Mouse (Mus musculus) erythroblast, embryonic 14.5 days (primary cell): ENCODE results near the gene Tns3. TPM values are rescaled to one million over a fixed set of nuclear protein-coding genes. Genes with fewer than 3 reads are reported as not detected.

Experiments used
- H3K27me3 ChIP-seq: 2 replicates; pipeline ENCODE4 v1.6.1; 2012; ENCODE audit warnings: inconsistent platforms; ENCODE audit not compliant: control insufficient read depth
- H3K36me3 ChIP-seq: 2 replicates; pipeline ENCODE4 v1.6.1; 2012; ENCODE audit warnings: mild to moderate bottlenecking, inconsistent platforms; ENCODE audit not compliant: control insufficient read depth
- H3K4me1 ChIP-seq: 2 replicates; pipeline ENCODE4 v1.6.1; 2012; ENCODE audit warnings: inconsistent platforms; ENCODE audit not compliant: control insufficient read depth
- H3K4me3 ChIP-seq: replicated peaks from 2 replicates; pipeline ENCODE3; 2012; ENCODE audit warnings: moderate library complexity, mild to moderate bottlenecking, inconsistent platforms
- H3K9me3 ChIP-seq: 2 replicates; pipeline ENCODE4 v1.6.1; 2012; ENCODE audit warnings: low read length, inconsistent platforms, mixed read lengths; ENCODE audit not compliant: control insufficient read depth
- GATA1 ChIP-seq: IDR thresholded peaks from 2 replicates; pipeline ENCODE4 v1.6.1; 2012; ENCODE audit warnings: low read length, inconsistent platforms, mixed read lengths
- TAL1 ChIP-seq: IDR thresholded peaks from 3 replicates; pipeline ENCODE4 v1.6.1; 2012; ENCODE audit warnings: low read length, inconsistent platforms, mixed read lengths
- polyA plus RNA-seq: library from polyadenylated mRNA; stranded (reverse); fragments of >175 nt; gene quantifications from 2 replicates; pipeline ENCODE4 v1.2.3, GENCODE M21; 2012

Gene Tns3
- polyA plus RNA-seq, 1 experiment = 0.01 TPM

DNA sequence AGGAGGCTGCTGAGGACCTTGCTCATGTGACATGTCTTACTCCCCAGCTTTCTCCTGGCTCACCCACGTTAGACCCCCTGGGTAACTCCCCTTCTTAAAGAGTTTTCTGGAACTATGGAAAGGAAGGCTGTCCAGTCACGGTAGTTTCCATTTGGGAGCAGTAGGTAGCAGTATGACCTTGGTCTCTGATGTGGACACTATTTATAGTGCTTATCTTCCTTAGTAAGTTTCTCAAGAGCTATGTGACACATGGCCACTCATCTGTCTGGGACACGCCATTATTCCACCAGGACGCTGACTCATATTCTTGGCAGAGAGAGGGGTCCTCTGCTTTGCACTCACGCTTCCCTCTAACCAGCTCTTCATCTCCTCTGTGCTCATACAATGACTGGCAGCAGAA lies 84.5 kb downstream of the Tns3 start:
- Histone ChIP-seq H3K9me3 (no peaks in the 10 kb centered on the region), H3K4me3 (no peak overlapping the region), H3K36me3 (no peaks in the 10 kb centered on the region), H3K27me3 (no peaks in the 10 kb centered on the region), H3K4me1 (no peaks in the 10 kb centered on the region)
- TF ChIP-seq GATA1 (no peak), TAL1 (no peak)

DNA sequence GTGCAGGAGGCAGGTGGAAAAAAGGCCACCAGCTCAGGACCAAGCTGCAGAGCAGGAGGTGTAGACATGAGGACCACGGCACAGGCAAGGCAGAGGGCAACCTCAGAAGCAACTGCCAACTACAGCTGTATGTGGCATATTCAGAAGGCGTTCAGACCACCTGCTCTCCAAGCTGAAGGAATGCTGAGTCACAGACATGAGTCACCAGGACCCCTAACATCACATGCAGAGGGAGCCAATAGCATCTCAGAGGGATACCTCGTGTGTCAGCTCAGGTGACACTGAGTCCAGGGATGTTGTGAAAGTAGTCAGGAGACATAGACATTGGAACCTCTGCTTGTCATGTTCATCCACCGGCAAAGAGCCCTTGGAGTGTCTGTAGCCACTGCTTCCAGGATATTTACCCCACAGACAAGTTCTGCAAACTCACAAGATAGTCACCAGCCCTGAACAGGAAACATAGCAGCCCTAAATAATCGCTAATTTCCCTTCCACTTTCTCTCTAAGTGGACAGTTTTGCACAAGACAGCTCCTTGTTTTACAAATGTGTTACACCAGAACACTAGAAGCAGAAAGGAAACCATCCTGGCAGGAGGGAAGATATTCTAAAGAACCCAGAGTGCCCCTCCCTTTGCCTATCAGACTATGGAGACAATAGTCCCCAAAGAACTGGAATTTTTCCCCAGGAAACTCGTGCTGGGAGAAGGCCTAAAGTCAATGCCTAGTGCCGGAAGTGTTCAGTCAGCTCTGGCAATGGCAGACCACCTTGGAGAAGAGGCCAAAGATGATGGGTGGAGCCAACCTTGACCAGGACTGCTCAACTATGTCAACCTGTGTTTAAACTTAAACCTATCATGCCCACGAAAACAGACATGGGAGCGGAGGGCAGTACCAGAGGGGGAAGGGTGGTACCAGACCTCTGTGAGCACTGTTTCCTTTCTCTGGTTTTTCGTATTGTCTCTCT lies 88.8 kb downstream of the Tns3 start:
- Histone ChIP-seq H3K4me3 (no peak overlapping the region), H3K4me1 (no peaks in the 10 kb centered on the region), H3K9me3 (no peaks in the 10 kb centered on the region), H3K36me3 (no peaks in the 10 kb centered on the region), H3K27me3 (no peaks in the 10 kb centered on the region)
- no peak for TF ChIP-seq TAL1
- TF ChIP-seq GATA1 = no peak

DNA sequence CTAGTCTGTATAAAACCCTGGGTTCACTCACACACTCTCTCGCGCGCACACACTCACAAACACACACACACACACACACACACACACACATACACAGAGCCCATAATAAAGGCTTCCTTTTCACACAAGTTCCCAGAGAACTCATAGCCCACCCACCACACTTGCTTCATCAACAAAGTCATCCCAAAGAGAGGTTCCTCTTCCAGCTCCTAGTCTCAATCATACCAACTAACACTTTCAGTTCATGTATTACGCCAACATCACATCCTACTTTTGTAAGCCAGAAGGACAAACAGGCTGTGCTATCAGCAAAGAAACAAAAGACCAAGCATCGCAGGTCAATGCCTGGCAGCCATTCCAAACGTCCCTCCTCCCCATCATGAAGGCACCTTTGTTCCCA lies 89.8 kb downstream of the Tns3 start:
- Histone ChIP-seq H3K9me3 (no peaks in the 10 kb centered on the region), H3K36me3 (no peaks in the 10 kb centered on the region), H3K27me3 (no peaks in the 10 kb centered on the region), H3K4me1 (no peaks in the 10 kb centered on the region), H3K4me3 (no peak overlapping the region)
- TF ChIP-seq GATA1 (no peak), TAL1 (no peak)

DNA sequence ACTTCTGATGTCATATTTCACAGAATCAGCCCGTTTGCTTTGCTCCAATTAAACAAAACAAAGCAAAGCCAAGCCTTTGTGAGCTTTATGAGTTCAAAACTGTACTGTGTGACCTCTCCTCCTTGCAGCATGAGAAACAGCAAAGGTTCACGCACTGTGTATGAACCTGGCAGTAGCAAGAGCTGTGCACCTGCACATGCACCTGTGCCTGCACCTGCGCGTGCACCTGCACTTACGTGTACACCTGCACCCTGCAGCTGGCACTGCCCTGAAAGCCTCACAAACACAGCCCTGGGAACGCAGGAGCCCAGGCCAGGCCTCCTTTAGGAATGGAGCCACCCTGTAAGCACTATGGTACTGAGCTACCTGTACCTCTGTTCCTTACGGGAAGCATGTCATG lies 91.6 kb downstream of the Tns3 start:
- no peaks in the 10 kb centered on the region for H3K27me3 ChIP-seq

DNA sequence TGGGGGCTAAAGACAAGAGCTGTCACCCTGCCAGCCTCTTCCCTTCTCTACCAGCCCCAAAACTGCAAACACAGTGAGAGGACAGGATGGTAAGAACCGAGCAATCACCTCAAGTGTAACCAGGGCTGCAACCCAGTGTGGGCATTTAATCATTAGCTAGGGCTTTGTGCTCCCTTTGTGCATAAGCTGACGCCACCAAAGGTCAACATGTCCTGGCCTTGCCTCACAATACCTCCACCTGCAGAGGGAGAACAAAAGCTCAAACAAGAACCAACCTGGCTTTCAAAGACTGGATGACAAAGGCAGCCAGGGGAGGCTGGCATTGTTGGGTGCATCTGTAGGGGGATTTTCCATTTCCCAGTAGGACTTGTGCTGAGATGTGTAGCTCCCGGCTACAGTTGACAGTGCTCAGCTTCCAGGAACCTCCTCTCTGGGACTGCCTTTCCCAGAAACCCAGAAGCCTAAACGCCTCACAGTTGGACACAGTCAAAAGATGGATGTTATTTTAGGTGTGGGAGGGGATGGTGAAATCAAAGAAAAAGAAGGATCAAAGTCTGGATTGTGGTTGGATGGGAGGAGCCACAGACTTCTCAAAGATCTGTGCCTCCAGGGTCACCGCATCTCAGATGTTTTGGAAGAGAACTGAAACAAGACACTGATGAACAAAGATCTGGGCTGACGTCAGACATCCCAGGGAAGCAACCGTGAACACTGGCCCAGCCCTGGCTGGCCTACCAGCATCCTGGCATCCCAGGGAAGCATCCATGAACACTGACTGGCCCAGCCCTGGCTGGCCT lies 94.9 kb downstream of the Tns3 start:
- Histone ChIP-seq H3K4me3 (no peak overlapping the region), H3K36me3 (no peaks in the 10 kb centered on the region), H3K27me3 (no peaks in the 10 kb centered on the region), H3K4me1 (no peaks in the 10 kb centered on the region), H3K9me3 (no peaks in the 10 kb centered on the region)
- TF ChIP-seq GATA1 (no peak), TAL1 (no peak)

More for the DNA sequence above, 91.6 kb downstream of the Tns3 start:
- no peaks in the 10 kb centered on the region for H3K36me3 ChIP-seq
- TF ChIP-seq TAL1 (no peak), GATA1 (no peak)
- no peak overlapping the region for H3K4me3 ChIP-seq
- no peaks in the 10 kb centered on the region for H3K4me1 ChIP-seq
- no peaks in the 10 kb centered on the region for H3K9me3 ChIP-seq

DNA sequence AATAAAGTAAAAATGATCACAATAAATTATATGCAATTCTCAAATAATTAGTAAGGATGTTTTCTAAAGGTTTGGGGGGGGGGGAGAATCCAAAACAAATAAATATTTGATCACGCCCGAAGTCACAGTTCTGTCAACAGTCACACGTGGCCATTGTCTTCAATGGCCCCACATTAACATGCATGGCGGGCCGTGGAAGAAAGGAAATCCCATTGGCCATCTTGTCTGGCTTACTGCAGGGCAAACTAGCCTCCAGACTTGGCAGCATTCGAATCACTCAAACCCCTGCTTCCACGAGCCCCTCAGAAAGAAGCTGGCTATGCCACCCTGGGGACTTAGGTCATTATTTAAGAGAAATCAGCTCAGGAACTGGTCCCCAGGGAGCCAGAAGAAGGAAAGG lies 95.5 kb downstream of the Tns3 start:
- Histone ChIP-seq H3K27me3 (no peaks in the 10 kb centered on the region), H3K9me3 (no peaks in the 10 kb centered on the region), H3K4me3 (no peak overlapping the region), H3K36me3 (no peaks in the 10 kb centered on the region), H3K4me1 (no peaks in the 10 kb centered on the region)
- TF ChIP-seq GATA1 (no peak), TAL1 (no peak)

DNA sequence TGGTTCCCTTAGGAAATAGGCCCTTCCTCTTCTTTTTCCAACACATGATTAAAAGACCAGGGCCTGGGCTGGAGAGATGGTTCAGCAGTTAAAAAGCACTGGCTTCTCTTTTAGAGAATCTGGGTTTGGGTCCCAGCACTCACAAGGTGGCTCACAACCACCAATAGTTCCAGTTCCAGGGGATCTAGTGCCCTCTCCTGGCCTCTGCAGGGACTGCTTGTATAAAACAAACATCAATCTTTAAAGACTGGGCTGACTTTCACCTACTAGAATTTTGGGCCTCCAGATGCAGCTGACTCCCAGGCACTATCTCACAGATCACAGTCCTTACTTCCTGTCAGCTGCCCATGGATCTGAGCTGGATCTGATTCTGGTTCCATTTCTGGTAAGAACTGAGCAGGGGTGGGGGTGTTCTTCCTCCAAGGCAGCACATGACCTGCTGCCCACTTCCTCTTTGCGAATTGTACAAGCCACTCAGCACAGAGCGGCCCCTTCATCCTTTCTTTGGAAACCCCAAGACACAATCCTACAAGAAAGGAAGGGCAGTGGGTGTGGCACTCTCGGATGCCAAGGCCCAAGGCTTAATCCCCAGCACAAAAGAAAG lies 98.0 kb downstream of the Tns3 start:
- no peak for TF ChIP-seq GATA1
- TF ChIP-seq TAL1 = no peak
- Histone ChIP-seq H3K4me1 (no peaks in the 10 kb centered on the region), H3K27me3 (no peaks in the 10 kb centered on the region), H3K36me3 (no peaks in the 10 kb centered on the region), H3K4me3 (no peak overlapping the region), H3K9me3 (no peaks in the 10 kb centered on the region)

DNA sequence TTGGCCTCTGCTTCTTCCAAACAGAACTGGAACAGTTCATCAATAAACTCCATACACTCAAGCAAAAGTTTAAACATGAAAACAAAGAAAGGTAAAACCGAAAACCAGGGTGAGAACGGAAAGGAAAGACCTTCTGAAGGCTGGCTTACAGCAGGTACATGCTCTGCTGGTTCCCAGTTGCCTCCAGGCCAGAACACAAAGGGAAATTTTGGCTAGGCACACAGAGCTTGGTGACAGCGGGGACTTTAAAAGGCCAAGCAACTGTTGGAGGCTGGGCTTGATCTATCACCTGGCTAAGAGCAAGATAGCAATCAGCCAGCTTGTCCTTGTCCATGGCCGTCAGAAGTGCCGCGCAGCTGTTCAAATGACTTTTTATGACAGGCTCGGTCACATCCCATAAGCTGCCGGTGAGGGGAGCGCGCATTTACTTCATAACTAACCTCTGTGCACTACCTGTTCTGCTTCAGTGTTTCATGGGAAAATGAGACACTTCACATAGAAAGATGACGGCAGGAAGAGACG lies 105.5 kb downstream of the Tns3 start:
- no peaks in the 10 kb centered on the region for H3K27me3 ChIP-seq
- no peaks in the 10 kb centered on the region for H3K9me3 ChIP-seq
- H3K36me3 ChIP-seq = no peaks in the 10 kb centered on the region
- H3K4me1 ChIP-seq = no peaks in the 10 kb centered on the region
- no peak overlapping the region for H3K4me3 ChIP-seq
- no peak for TF ChIP-seq GATA1
- TF ChIP-seq TAL1 = no peak
